ENCODE assay signal across 8 mouse cellular contexts in genomic region chr11:49847811-49848078, GRCm38 (mm10). TPM values are rescaled to one million over a fixed set of nuclear protein-coding genes. Genes with fewer than 3 reads are reported as not detected.
DNase-seq lines count a peak whose midpoint lies in the region; ATAC-seq lines count a peak whose summit lies in the region.

No protein-coding gene starts in this region.

- H3K4me1 ChIP-seq in kidney, embryonic 16.5 days (ENCODE audit: insufficient read depth, low read length) = peaks cover 15% of the 10 kb centered on the region
- no peaks in the 10 kb centered on the region; the same call in 1 of the 2 replicates for H3K4me1 ChIP-seq in embryonic facial prominence, embryonic 11.5 days (ENCODE audit: control insufficient read depth, insufficient read depth, low read length)
- peaks cover 19% of the 10 kb centered on the region for H3K4me1 ChIP-seq in intestine, embryonic 14.5 days (replicated peaks; ENCODE audit: control insufficient read depth, insufficient read depth, low read length)
- peaks cover 26% of the 10 kb centered on the region for H3K4me1 ChIP-seq in midbrain, embryonic 16.5 days (ENCODE audit: control insufficient read depth, insufficient read depth, low read length)

- no peak overlapping the region for H3K27ac ChIP-seq in kidney, embryonic 16.5 days (ENCODE audit: low read length)
- no peak overlapping the region for H3K27ac ChIP-seq in embryonic facial prominence, embryonic 11.5 days (replicated peaks; ENCODE audit: low read depth, low read length)
- no peak overlapping the region for H3K27ac ChIP-seq in intestine, embryonic 14.5 days (ENCODE audit: low read depth)
- no peak overlapping the region for H3K27ac ChIP-seq in midbrain, embryonic 16.5 days (ENCODE audit: low read length)

- H3K9ac ChIP-seq in kidney, embryonic 16.5 days (replicated peaks; ENCODE audit: low read length) = peak overlapping the region; percentile 90
- peak overlapping the region; percentile 91; the same call in 1 of the 2 replicates for H3K9ac ChIP-seq in embryonic facial prominence, embryonic 11.5 days (replicated peaks; ENCODE audit: low read length)
- no peak overlapping the region; the same call in 1 of the 2 replicates for H3K9ac ChIP-seq in intestine, embryonic 14.5 days (ENCODE audit: low read length)
- H3K9ac ChIP-seq in midbrain, embryonic 16.5 days (ENCODE audit: low read depth, low read length) = peak overlapping the region; percentile 96

- peak overlapping the region; percentile 91 for H3K4me3 ChIP-seq in kidney, embryonic 16.5 days (ENCODE audit: low read length)
- peak overlapping the region; percentile 92; the same call in 1 of the 2 replicates for H3K4me3 ChIP-seq in embryonic facial prominence, embryonic 11.5 days (ENCODE audit: low read depth, low read length)
- peak overlapping the region; percentile 62; the same call in 1 of the 2 replicates for H3K4me3 ChIP-seq in intestine, embryonic 14.5 days (ENCODE audit: low read depth, low read length)
- H3K4me3 ChIP-seq in midbrain, embryonic 16.5 days (ENCODE audit: low read depth, low read length) = peak overlapping the region; percentile 93

- H3K4me2 ChIP-seq in kidney, embryonic 16.5 days (replicated peaks; ENCODE audit: low read depth, low read length) = peak overlapping the region; percentile 87
- H3K4me2 ChIP-seq in embryonic facial prominence, embryonic 11.5 days (ENCODE audit: low read depth, low read length) = peak overlapping the region; percentile 93
- peak overlapping the region; percentile 56 for H3K4me2 ChIP-seq in intestine, embryonic 14.5 days (ENCODE audit: low read length)
- H3K4me2 ChIP-seq in midbrain, embryonic 16.5 days (ENCODE audit: low read length) = peak overlapping the region; percentile 78

- no peaks in the 10 kb centered on the region for H3K27me3 ChIP-seq in kidney, embryonic 16.5 days (ENCODE audit: insufficient read depth, low read length)
- H3K27me3 ChIP-seq in embryonic facial prominence, embryonic 11.5 days (ENCODE audit: control insufficient read depth, insufficient read depth, low read length) = no peaks in the 10 kb centered on the region
- no peaks in the 10 kb centered on the region for H3K27me3 ChIP-seq in intestine, embryonic 14.5 days (replicated peaks; ENCODE audit: control insufficient read depth, insufficient read depth, low read length)
- no peaks in the 10 kb centered on the region for H3K27me3 ChIP-seq in midbrain, embryonic 16.5 days (ENCODE audit: control insufficient read depth, insufficient read depth, low read depth, low read length)

- ATAC-seq in kidney, embryonic 16.5 days (ENCODE audit: low FRiP score, low TSS enrichment) = no peak
- ATAC-seq in embryonic facial prominence, embryonic 11.5 days (replicated peaks; ENCODE audit: insufficient number of reproducible peaks, low FRiP score, low TSS enrichment, low read depth) = no peak
- ATAC-seq in intestine, embryonic 14.5 days (replicated peaks; ENCODE audit: low FRiP score, low TSS enrichment, low read depth) = no peak
- ATAC-seq in midbrain, embryonic 16.5 days = no peak

- H3K36me3 ChIP-seq in kidney, embryonic 16.5 days (ENCODE audit: insufficient read depth, low read length) = peaks cover 5% of the 10 kb centered on the region; the same call in 1 of the 2 replicates
- H3K36me3 ChIP-seq in embryonic facial prominence, embryonic 11.5 days (replicated peaks; ENCODE audit: control insufficient read depth, insufficient read depth, low read depth, low read length) = no peaks in the 10 kb centered on the region
- no peaks in the 10 kb centered on the region for H3K36me3 ChIP-seq in intestine, embryonic 14.5 days (ENCODE audit: control insufficient read depth, insufficient read depth, low read length)
- no peaks in the 10 kb centered on the region for H3K36me3 ChIP-seq in midbrain, embryonic 16.5 days (ENCODE audit: control insufficient read depth, insufficient read depth, low read length)

- no peaks in the 10 kb centered on the region for H3K9me3 ChIP-seq in kidney, embryonic 16.5 days (ENCODE audit: low read length)
- H3K9me3 ChIP-seq in embryonic facial prominence, embryonic 11.5 days (replicated peaks; ENCODE audit: control insufficient read depth, low read length) = no peaks in the 10 kb centered on the region
- no peaks in the 10 kb centered on the region for H3K9me3 ChIP-seq in intestine, embryonic 14.5 days (ENCODE audit: control insufficient read depth, low read length)
- H3K9me3 ChIP-seq in midbrain, embryonic 16.5 days (replicated peaks; ENCODE audit: control insufficient read depth, low read length, poor library complexity, severe bottlenecking) = no peaks in the 10 kb centered on the region

- WGBS in kidney, embryonic 16.5 days = 68% methylated on average over 2 of the region's 2 CpGs
- WGBS in embryonic facial prominence, embryonic 11.5 days = 79% methylated on average over 2 of the region's 2 CpGs
- 75% methylated on average over 2 of the region's 2 CpGs for WGBS in intestine, embryonic 14.5 days
- 78% methylated on average over 2 of the region's 2 CpGs for WGBS in midbrain, embryonic 16.5 days

- no peak for DNase-seq in kidney, adult 18-20 months
- DNase-seq in embryonic facial prominence, embryonic 11.5 days (ENCODE audit: low spot score) = no peak
- DNase-seq in intestine, embryonic 14.5 days (ENCODE audit: low spot score) = no peak
- no peak for DNase-seq in gastrocnemius, postnatal 4 days (ENCODE audit: low spot score in 2 of 2)
- DNase-seq in spleen, postnatal 4 days (ENCODE audit: low spot score in 2 of 2) = no peak
- DNase-seq in cerebellum, adult 9-11 months = no peak

RNA-seq across cellular contexts. Expression of gene Mapk9, which starts 1.2 kb away (rescaled TPM):
- polyA plus RNA-seq in kidney, embryonic 16.5 days (2015; fragmentation: Nextera tagmentation; extraction: Ambion mirVana) = 33.5 and 34.2 TPM in 2 replicates
- polyA plus RNA-seq in embryonic facial prominence, embryonic 11.5 days (2014; fragmentation: Nextera tagmentation; extraction: Ambion mirVana) = 43.1 and 43.7 TPM in 2 replicates
- 32.2 and 33.4 TPM in 2 replicates for polyA plus RNA-seq in intestine, embryonic 14.5 days (2014; fragmentation: Nextera tagmentation; extraction: Ambion mirVana)
- 64.2 and 71.4 TPM in 2 replicates for polyA plus RNA-seq in midbrain, embryonic 16.5 days (2015; fragmentation: Nextera tagmentation; extraction: Ambion mirVana)
- 10 to 100 TPM; 44.6 to 50.8 TPM for total RNA-seq in gastrocnemius, postnatal 4 days (2021)

RNA-seq across cellular contexts. Expression of gene Gfpt2, which starts 53.8 kb away (rescaled TPM):
- polyA plus RNA-seq in kidney, embryonic 16.5 days (2015; fragmentation: Nextera tagmentation; extraction: Ambion mirVana) = 13.2 and 13.5 TPM in 2 replicates
- 26.1 and 28.1 TPM in 2 replicates for polyA plus RNA-seq in embryonic facial prominence, embryonic 11.5 days (2014; fragmentation: Nextera tagmentation; extraction: Ambion mirVana)
- 7.0 and 7.7 TPM in 2 replicates for polyA plus RNA-seq in intestine, embryonic 14.5 days (2014; fragmentation: Nextera tagmentation; extraction: Ambion mirVana)
- 6.6 and 6.8 TPM in 2 replicates for polyA plus RNA-seq in midbrain, embryonic 16.5 days (2015; fragmentation: Nextera tagmentation; extraction: Ambion mirVana)
- total RNA-seq in gastrocnemius, postnatal 4 days (2021) = 10 to 100 TPM; 14.5 to 18.0 TPM

RNA-seq across cellular contexts. Expression of gene Rasgef1c, which starts 53.9 kb away (rescaled TPM):
- polyA plus RNA-seq in kidney, embryonic 16.5 days (2015; fragmentation: Nextera tagmentation; extraction: Ambion mirVana) = 0.23 and 0.30 TPM in 2 replicates
- 0.29 and 0.91 TPM in 2 replicates for polyA plus RNA-seq in embryonic facial prominence, embryonic 11.5 days (2014; fragmentation: Nextera tagmentation; extraction: Ambion mirVana)
- polyA plus RNA-seq in intestine, embryonic 14.5 days (2014; fragmentation: Nextera tagmentation; extraction: Ambion mirVana) = 0.28 and 0.46 TPM in 2 replicates
- 33.8 and 34.2 TPM in 2 replicates for polyA plus RNA-seq in midbrain, embryonic 16.5 days (2015; fragmentation: Nextera tagmentation; extraction: Ambion mirVana)
- 1 to 10 TPM; 2.3 TPM for total RNA-seq in gastrocnemius, postnatal 4 days (2021)

Comparison
In these comparisons a context has a peak if more than half of its experiments do, and no peak if none do; other contexts are left out.
1. RNA of gene Rasgef1c, which starts 53.9 kb away (polyA plus RNA-seq): 33.8 to 34.2 TPM in midbrain, embryonic 16.5 days; 0.28 to 0.46 TPM in intestine, embryonic 14.5 days, 0.23 to 0.30 TPM in kidney, embryonic 16.5 days and 0.29 to 0.91 TPM in embryonic facial prominence, embryonic 11.5 days; every median in the first group is over 10 times any median in the second.
2. Peak in every context shown above with its lines, with median percentiles within 50 percentile points of each other: H3K4me2 ChIP-seq and H3K4me3 ChIP-seq.